Mouse (Mus musculus) adrenal gland, postnatal 14 days (tissue): ENCODE measurements at regions not wholly inside any gene's neighbourhood (a gene's known extent, or its start where the extent isn't known, plus 50 kb on each side); places are given as distances from the start of the nearest gene placed in this dataset.
"Not testable (repeated sequence)": the region's sequence is repeated elsewhere in the genome, so short reads cannot be mapped to it uniquely, and the experiment has no call there.

Experiments
- DNase-seq: peaks from one replicate; pipeline ENCODE4 v3.0.0; 2021; ENCODE audit warnings: mixed read lengths

GRCm38 (mm10) chr17:6853641-6854040 is 71.1 kb upstream of the Ezr start:
- no peak for DNase-seq

GRCm38 (mm10) chr17:6852177-6852947 is 69.8 kb upstream of the Ezr start:
- no peak for DNase-seq

GRCm38 (mm10) chr17:6850513-6850912 is 67.9 kb upstream of the Ezr start:
- DNase-seq: no peak

- DNase-seq: not testable (repeated sequence)
Measured at GRCm38 (mm10) chr17:6841781-6842465, 59.3 kb upstream of the Ezr start.

- DNase-seq: peak; percentile 66
Measured at GRCm38 (mm10) chr17:6835333-6835916, 52.8 kb upstream of the Ezr start.
